ENCODE assay signal across 7 mouse cellular contexts in genomic region chr3:52029661-52030081, GRCm38 (mm10).
DNase-seq lines count a peak whose midpoint lies in the region; ATAC-seq and TF ChIP-seq lines count a peak whose summit lies in the region.

No protein-coding gene starts in this region.

- TF ChIP-seq CTCF in intestine, postnatal 0 days (IDR thresholded peaks at IDR 0.05; ENCODE audit: low read depth), result no peak

- H3K27ac ChIP-seq in intestine, postnatal 0 days (ENCODE audit: low read depth, low read length), result peak overlapping the region; percentile 35
- H3K27ac ChIP-seq in lung, embryonic 15.5 days, result peak overlapping the region; percentile 88

- H3K9ac ChIP-seq in intestine, postnatal 0 days (ENCODE audit: low read depth, low read length), result peak overlapping the region; percentile 1; the same call in 1 of the 2 replicates
- no peak overlapping the region for H3K9ac ChIP-seq in lung, embryonic 15.5 days

- H3K4me1 ChIP-seq in intestine, postnatal 0 days (replicated peaks; ENCODE audit: control insufficient read depth, insufficient read depth, low read length), result peaks cover 16% of the 10 kb centered on the region; the same call in 1 of the 2 replicates
- peaks cover 56% of the 10 kb centered on the region for H3K4me1 ChIP-seq in lung, embryonic 15.5 days

- peak; percentile 3 for DNase-seq in A20 (ENCODE audit: low read depth, low spot score)
- peak; percentile 68 for DNase-seq in CD4-positive, CD25-positive, alpha-beta regulatory T cell, adult 2 months (ENCODE audit: low read depth, low spot score)
- peak; percentile 25 to 42 for DNase-seq in frontal cortex, postnatal 14 days (ENCODE audit: low spot score in 2 of 2)
- DNase-seq in splenic B cell, adult 2 months (ENCODE audit: low read depth, low spot score), result peak; percentile 55
- DNase-seq in retina, postnatal 1 day, result no peak

- no peaks in the 10 kb centered on the region for H3K27me3 ChIP-seq in intestine, postnatal 0 days (replicated peaks; ENCODE audit: control insufficient read depth, insufficient read depth, low read length)
- H3K27me3 ChIP-seq in lung, embryonic 15.5 days, result no peaks in the 10 kb centered on the region
- no peaks in the 10 kb centered on the region for H3K27me3 ChIP-seq in splenic B cell, adult 2 months (ENCODE audit: control insufficient read depth, insufficient read depth, low read length, poor library complexity, severe bottlenecking)

- no peak for ATAC-seq in intestine, postnatal 0 days
- peak; percentile 81 for ATAC-seq in lung, embryonic 15.5 days (ENCODE audit: borderline replicate concordance, extremely low read depth, low FRiP score, low TSS enrichment)

- H3K4me3 ChIP-seq in intestine, postnatal 0 days (ENCODE audit: low read depth, low read length), result peak overlapping the region; percentile 31
- peak overlapping the region; percentile 35 for H3K4me3 ChIP-seq in lung, embryonic 15.5 days

- no peaks in the 10 kb centered on the region for H3K36me3 ChIP-seq in intestine, postnatal 0 days (ENCODE audit: control insufficient read depth, insufficient read depth)
- no peaks in the 10 kb centered on the region for H3K36me3 ChIP-seq in lung, embryonic 15.5 days
- H3K36me3 ChIP-seq in splenic B cell, adult 2 months (ENCODE audit: control insufficient read depth, insufficient read depth, low read length, poor library complexity, severe bottlenecking), result no peaks in the 10 kb centered on the region

- WGBS in intestine, postnatal 0 days, result 28% methylated on average over 12 of the region's 12 CpGs
- 6% methylated on average over 12 of the region's 12 CpGs for WGBS in lung, embryonic 15.5 days

- H3K4me2 ChIP-seq in intestine, postnatal 0 days (replicated peaks; ENCODE audit: low read depth), result peak overlapping the region; percentile 49
- peak overlapping the region; percentile 58 for H3K4me2 ChIP-seq in lung, embryonic 15.5 days

- H3K9me3 ChIP-seq in intestine, postnatal 0 days (ENCODE audit: control insufficient read depth), result no peaks in the 10 kb centered on the region
- no peaks in the 10 kb centered on the region for H3K9me3 ChIP-seq in lung, embryonic 15.5 days
